Mouse (Mus musculus) myocyte (in vitro differentiated cells): ENCODE measurements at regions not wholly inside any gene's neighbourhood (a gene's known extent, or its start where the extent isn't known, plus 50 kb on each side); places are given as distances from the start of the nearest gene placed in this dataset.

Experiments used
- CEBPB ChIP-seq: IDR thresholded peaks from 2 replicates; pipeline ENCODE4 v1.6.1; 2011; ENCODE audit warnings: mild to moderate bottlenecking, moderate library complexity; ENCODE audit not compliant: poor library complexity, insufficient read depth, severe bottlenecking
- E2F4 ChIP-seq: IDR thresholded peaks from one replicate; pipeline ENCODE4 v1.6.1; 2011; ENCODE audit warnings: mild to moderate bottlenecking, control low read depth, moderate library complexity; ENCODE audit not compliant: insufficient read depth
- MAX ChIP-seq: IDR thresholded peaks from one replicate; pipeline ENCODE4 v1.6.1; 2011; ENCODE audit warnings: low read depth, mild to moderate bottlenecking, control low read depth
- MYOD1 ChIP-seq, 3 experiments: IDR thresholded peaks; one replicate each; pipeline ENCODE4 v1.6.1; 2011; ENCODE audit warnings: control low read depth in 2 of 3, low read depth in 2 of 3, mild to moderate bottlenecking in 2 of 3, moderate library complexity in 1 of 3; ENCODE audit not compliant: insufficient read length in 2 of 3, control insufficient read depth in 1 of 3
- POLR2A ChIP-seq: IDR thresholded peaks from one replicate; pipeline ENCODE4 v1.6.1; 2011; ENCODE audit warnings: low read depth, mild to moderate bottlenecking, control low read depth, moderate library complexity; ENCODE audit not compliant: insufficient read length
- POLR2AphosphoS2 ChIP-seq: IDR thresholded peaks from one replicate; pipeline ENCODE4 v1.6.1; 2011; ENCODE audit warnings: low read depth, control low read depth; ENCODE audit not compliant: insufficient read length
- USF1 ChIP-seq: IDR thresholded peaks from one replicate; pipeline ENCODE4 v1.6.1; 2011; ENCODE audit warnings: low read depth, mild to moderate bottlenecking, control low read depth, moderate library complexity

DNA sequence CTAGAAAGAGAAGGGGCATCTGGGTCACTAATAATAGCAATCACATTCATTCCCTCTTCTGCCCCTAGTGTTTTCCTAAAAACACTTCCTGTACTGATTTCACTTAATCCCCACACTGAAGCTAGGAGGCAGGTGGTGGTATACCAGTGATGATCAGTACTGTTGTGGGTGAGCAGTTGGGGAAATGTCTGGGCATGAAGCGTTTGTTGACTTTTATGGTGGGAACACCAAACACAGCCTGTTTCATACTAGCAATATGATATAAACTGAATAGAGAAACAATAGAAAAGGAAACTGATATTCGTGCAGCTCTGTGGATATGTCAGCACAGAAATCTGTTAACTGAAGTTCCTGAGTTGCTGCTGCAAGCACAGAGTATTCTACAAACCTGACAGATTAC, 194.1 kb downstream of the C1d start:
- TF ChIP-seq POLR2A, result no peak
- no peak for TF ChIP-seq USF1
- TF ChIP-seq MYOD1 (IDR thresholded peaks at IDR 0.05; ENCODE audit: control insufficient read depth in 1 of 3, insufficient read length in 2 of 3, low read depth in 2 of 3), result no peak
- TF ChIP-seq CEBPB, result no peak
- no peak for TF ChIP-seq POLR2AphosphoS2
- no peak for TF ChIP-seq MAX
- TF ChIP-seq E2F4, result no peak
